Mouse (Mus musculus): Measurements from ENCODE around the gene Mr1.

Gene Mr1

GRCm38 (mm10) chr1:155126716-155127115 lies 19.9 kb downstream of the Mr1 start:
- DNase-seq = no peak

- DNase-seq = no peak
These were observed 22.2 kb downstream of the Mr1 start for GRCm38 (mm10) chr1:155124397-155124796.

- DNase-seq = peak; percentile 22 to 45
These were observed 24.4 kb downstream of the Mr1 start for GRCm38 (mm10) chr1:155121977-155122939.

GRCm38 (mm10) chr1:155119719-155120118 lies 26.9 kb downstream of the Mr1 start:
- no peak for DNase-seq

- no peak for DNase-seq
These were observed 32.7 kb downstream of the Mr1 start for GRCm38 (mm10) chr1:155113946-155114345.

GRCm38 (mm10) chr1:155112875-155113274 lies 33.7 kb downstream of the Mr1 start:
- DNase-seq = no peak

- DNase-seq = no peak
These were observed 34.5 kb downstream of the Mr1 start for GRCm38 (mm10) chr1:155112118-155112517.

- DNase-seq = no peak
These were observed 35.1 kb downstream of the Mr1 start for GRCm38 (mm10) chr1:155111491-155111890.

- no peak for DNase-seq
These were observed 36.9 kb downstream of the Mr1 start for GRCm38 (mm10) chr1:155109387-155110350.

- DNase-seq = no peak
These were observed 38.2 kb downstream of the Mr1 start for GRCm38 (mm10) chr1:155108412-155108811.

- DNase-seq = no peak
These were observed 38.8 kb downstream of the Mr1 start for GRCm38 (mm10) chr1:155107843-155108242.

- no peak for DNase-seq
These were observed 40.3 kb downstream of the Mr1 start for GRCm38 (mm10) chr1:155106310-155106709.

GRCm38 (mm10) chr1:155103991-155104390 lies 42.6 kb downstream of the Mr1 start:
- DNase-seq = no peak

- DNase-seq = no peak
These were observed 44.0 kb downstream of the Mr1 start for GRCm38 (mm10) chr1:155102631-155103030.

GRCm38 (mm10) chr1:155099280-155099848 lies 47.2 kb downstream of the Mr1 start, which contains the start of gene Ier5:
Gene Ier5, minus strand, starts transcription at chr1:155099636.
- peak; percentile 95 to 96 for DNase-seq

GRCm38 (mm10) chr1:155098486-155099279 lies 47.9 kb downstream of the Mr1 start:
- peak in 1 of 2 experiments; percentile 40 for DNase-seq

- DNase-seq = peak in 1 of 2 experiments; percentile 33
These were observed 48.6 kb downstream of the Mr1 start for GRCm38 (mm10) chr1:155097931-155098485.

GRCm38 (mm10) chr1:155097354-155097753 lies 49.3 kb downstream of the Mr1 start:
- DNase-seq = no peak

GRCm38 (mm10) chr1:155096620-155097261 lies 49.9 kb downstream of the Mr1 start:
- no peak for DNase-seq

- DNase-seq = no peak
These were observed 52.5 kb downstream of the Mr1 start for GRCm38 (mm10) chr1:155093971-155094707.

Data from kidney, adult 8-10 months (tissue).